Mouse (Mus musculus) thymus, postnatal 0 days (tissue): ENCODE measurements around the gene Crybb1. TPM values are rescaled to one million over a fixed set of nuclear protein-coding genes. Genes with fewer than 3 reads are reported as not detected.

Experiments used
- DNase-seq: peaks from one replicate; pipeline ENCODE4 v3.0.0-alpha.2; 2015; ENCODE audit warnings: low spot score
- polyA plus RNA-seq: library from polyadenylated mRNA; unstranded; fragments of >200 nt; fragmentation: Nextera tagmentation; extraction: Ambion mirVana; gene quantifications from 2 replicates; pipeline ENCODE4 v1.2.1, GENCODE M21; 2015

The Crybb1 gene
- polyA plus RNA-seq, 1 experiment from 2014 or later: 0.74 TPM

DNA sequence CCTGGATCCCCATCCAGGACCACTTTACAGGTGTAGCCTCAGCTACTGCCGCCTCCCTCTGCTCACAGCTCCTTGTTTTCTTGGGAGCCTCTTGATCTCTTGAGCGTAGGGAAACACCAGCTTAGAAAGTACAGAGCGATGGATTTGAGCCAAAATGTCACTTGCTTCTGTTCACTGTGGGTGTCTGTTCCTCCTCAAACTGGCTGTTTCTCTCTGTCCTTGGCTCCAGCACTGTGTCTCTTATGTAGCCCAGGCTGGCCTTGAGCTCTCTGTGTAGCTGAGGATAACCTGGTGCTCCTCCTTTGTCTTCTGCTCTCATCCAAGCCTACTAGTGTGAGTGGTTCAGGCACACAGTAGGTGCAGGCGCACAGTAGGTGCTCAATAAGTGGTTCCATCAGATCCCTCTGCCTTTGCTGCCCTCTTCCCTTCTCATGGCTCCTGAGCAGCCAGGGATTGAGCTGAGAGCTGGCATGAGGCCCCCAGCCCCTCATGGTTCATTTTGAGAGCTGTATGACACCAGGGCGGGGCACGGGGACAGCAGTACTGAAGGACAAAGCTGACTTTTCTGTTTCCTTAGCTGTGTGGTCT is 45.2 kb downstream of the Crybb1 start:
- DNase-seq: no peak

GRCm38 (mm10) chr5:112301694-112302093 is 46.1 kb downstream of the Crybb1 start:
- peak; percentile 40 for DNase-seq

- no peak for DNase-seq
Observed at GRCm38 (mm10) chr5:112302310-112302709, 46.7 kb downstream of the Crybb1 start.

- DNase-seq: no peak
Observed at GRCm38 (mm10) chr5:112305842-112306241, 50.2 kb downstream of the Crybb1 start.

DNA sequence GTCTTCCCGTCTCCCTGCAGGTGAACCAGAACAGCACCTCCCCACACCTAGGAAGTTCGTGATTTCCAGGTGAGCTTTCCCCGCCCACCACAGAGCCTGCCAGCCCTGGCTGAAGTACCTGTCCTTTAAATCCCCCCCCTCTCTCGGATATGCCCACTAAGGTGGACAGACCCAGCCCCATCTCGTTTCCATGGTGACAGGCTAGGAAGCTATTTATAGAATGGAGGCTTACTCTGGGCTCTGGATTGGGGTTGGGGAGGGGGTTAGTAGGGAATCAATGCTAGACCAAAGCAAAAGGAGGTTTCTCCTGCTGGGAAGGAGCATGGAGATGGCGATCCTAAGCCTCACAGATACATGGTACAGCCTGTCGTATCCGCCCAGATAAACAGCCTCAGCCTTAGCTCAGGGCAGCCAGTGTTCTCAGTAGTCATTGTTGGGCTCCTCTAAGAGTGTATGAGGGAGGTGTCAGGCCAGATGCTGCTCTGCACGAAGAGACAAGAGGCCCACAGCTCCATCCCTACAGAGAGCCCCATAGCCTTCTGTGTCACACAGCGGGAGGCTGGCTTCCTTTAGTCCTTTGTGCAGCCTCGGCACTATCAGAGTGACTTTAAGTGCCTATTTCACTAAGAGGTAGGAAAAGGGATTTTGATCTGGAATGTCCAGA is 57.7 kb downstream of the Crybb1 start:
- DNase-seq: no peak

DNA sequence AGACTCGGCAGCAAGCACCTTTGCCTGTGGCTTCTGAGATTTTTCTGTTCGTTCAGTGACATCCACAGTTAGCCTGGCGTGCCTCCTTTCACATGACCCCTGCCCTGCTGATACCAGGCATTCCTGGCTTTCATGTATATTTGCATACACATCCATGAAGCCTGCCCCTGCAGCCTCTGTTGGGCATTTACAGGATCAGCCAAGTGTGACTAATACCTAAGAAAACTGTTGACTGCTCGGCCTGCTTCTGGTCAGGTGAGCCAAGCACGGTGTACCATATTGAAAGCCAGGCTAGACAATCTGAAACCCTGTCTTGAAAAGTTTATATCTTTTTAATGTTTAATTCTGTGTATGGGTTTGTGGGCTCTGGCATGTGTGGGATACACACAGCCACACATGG is 60.9 kb downstream of the Crybb1 start:
- no peak for DNase-seq

DNA sequence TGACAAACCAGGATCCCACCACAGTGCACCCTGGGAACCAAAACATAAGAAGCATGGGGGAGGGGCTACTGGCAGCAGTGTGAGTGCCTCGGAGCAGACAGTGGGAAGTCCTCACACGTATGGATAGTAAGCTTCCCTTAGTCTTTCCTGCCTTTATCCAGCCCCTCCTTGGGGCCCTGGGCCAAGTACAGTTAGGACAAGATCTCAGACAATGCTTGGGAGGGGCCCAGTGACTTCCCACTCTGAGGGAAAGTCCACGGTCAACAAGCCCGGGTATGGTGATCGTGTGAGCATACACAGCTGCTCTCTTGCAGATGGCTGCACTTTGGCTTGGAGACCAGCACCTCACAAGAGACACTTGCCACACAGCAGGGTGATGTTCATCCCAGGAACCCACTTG is 61.7 kb downstream of the Crybb1 start:
- DNase-seq: no peak

Other genes with a start within 250 kb of the Crybb1 start
- gene Cryba4, start 3.3 kb upstream of the Crybb1 start, polyA plus RNA-seq: 1.2 and 1.8 TPM in 2 replicates
- gene Tpst2, start 20.9 kb downstream of the Crybb1 start, polyA plus RNA-seq: 44.6 and 45.3 TPM in 2 replicates
- 26.9 and 27.9 TPM in 2 replicates for gene Tfip11, start 70.5 kb downstream of the Crybb1 start, polyA plus RNA-seq
- 28.0 and 30.2 TPM in 2 replicates for gene Srrd, start 87.2 kb downstream of the Crybb1 start, polyA plus RNA-seq
- 19.9 and 23.7 TPM in 2 replicates for gene Hps4, start 87.3 kb downstream of the Crybb1 start, polyA plus RNA-seq
- 0.05 and 0.13 TPM in 2 replicates for gene Gm6583, start 100.2 kb downstream of the Crybb1 start, polyA plus RNA-seq
- 0.23 and 0.63 TPM in 2 replicates for gene Asphd2, start 139.1 kb downstream of the Crybb1 start, polyA plus RNA-seq
- not detected in 2 replicates for gene Gm6588, start 193.6 kb downstream of the Crybb1 start, polyA plus RNA-seq